Mouse (Mus musculus) liver, embryonic 13.5 days (tissue): ENCODE data around the gene N4bp2l1. TPM values are rescaled to one million over a fixed set of nuclear protein-coding genes. Genes with fewer than 3 reads are reported as not detected.

ENCODE experiments used
- ATAC-seq: fragments of 200-750 bp; cut with Nextera tagmentation; 2 replicates; pipeline ENCODE4 v1.8.0; 2017; ENCODE audit warnings: low read depth, mild to moderate bottlenecking, moderate number of reproducible peaks, moderate library complexity
- DNase-seq: peaks from one replicate; pipeline ENCODE4 v3.0.0; 2022
- H3K27ac ChIP-seq: fragments of 300-500 bp; sonication (generic); 2 replicates; pipeline ENCODE4 v1.5.1; 2015; ENCODE audit warnings: moderate library complexity, mild to moderate bottlenecking, inconsistent platforms
- H3K27me3 ChIP-seq: fragments of 300-500 bp; sonication (generic); 2 replicates; pipeline ENCODE4 v1.6.1; 2015; ENCODE audit warnings: mild to moderate bottlenecking, inconsistent platforms
- H3K36me3 ChIP-seq: fragments of 300-500 bp; sonication (generic); 2 replicates; pipeline ENCODE4 v1.6.1; 2015; ENCODE audit warnings: mild to moderate bottlenecking, inconsistent platforms
- H3K4me1 ChIP-seq: fragments of 300-500 bp; sonication (generic); replicated peaks from 2 replicates; pipeline ENCODE4 v1.6.1; 2015; ENCODE audit warnings: inconsistent platforms
- H3K4me2 ChIP-seq: fragments of 300-500 bp; sonication (generic); 2 replicates; pipeline ENCODE4 v1.6.1; 2015; ENCODE audit warnings: inconsistent platforms, mild to moderate bottlenecking, moderate library complexity
- H3K4me3 ChIP-seq: fragments of 300-500 bp; sonication (generic); replicated peaks from 2 replicates; pipeline ENCODE4 v1.5.1; 2015; ENCODE audit warnings: mild to moderate bottlenecking, inconsistent platforms
- H3K9ac ChIP-seq: fragments of 300-500 bp; sonication (generic); 2 replicates; pipeline ENCODE4 v1.6.1; 2015; ENCODE audit warnings: mild to moderate bottlenecking, inconsistent platforms
- H3K9me3 ChIP-seq: fragments of 300-500 bp; sonication (generic); replicated peaks from 2 replicates; pipeline ENCODE4 v1.6.1; 2016; ENCODE audit warnings: inconsistent platforms
- WGBS: fragments of 180-500 bp; shearing (Covaris S2); methylation state at CpG from one replicate; pipeline ENCODE4 v1.1.7; 2015; ENCODE audit not compliant: insufficient replicate concordance; 5-methylcytosine and 5-hydroxymethylcytosine counted together
- polyA plus RNA-seq: library from polyadenylated mRNA; unstranded; fragments of >200 nt; fragmentation: Nextera tagmentation; extraction: Ambion mirVana; gene quantifications from 2 replicates; pipeline ENCODE4 v1.2.1, GENCODE M21; 2015

Gene N4bp2l1
- polyA plus RNA-seq, 1 experiment from 2014 or later = 8.5 TPM

GRCm38 (mm10) chr5:150598202-150599119 is 1.5 kb upstream of the N4bp2l1 start:
- Histone ChIP-seq H3K4me1 (peaks cover 48% of the 10 kb centered on the region), H3K9ac (no peak overlapping the region), H3K4me2 (peak overlapping the region; percentile 41), H3K9me3 (no peaks in the 10 kb centered on the region), H3K27ac (peak overlapping the region; percentile 29; the same call in 1 of the 2 replicates), H3K27me3 (no peaks in the 10 kb centered on the region), H3K36me3 (no peaks in the 10 kb centered on the region), H3K4me3 (no peak overlapping the region)
- DNase-seq (no peak), ATAC-seq (peak; percentile 21; the same call in 1 of the 2 replicates)
- WGBS = 30% methylated on average over 21 of the region's 21 CpGs

- Histone ChIP-seq H3K27me3 (no peaks in the 10 kb centered on the region), H3K4me1 (peaks cover 64% of the 10 kb centered on the region), H3K9me3 (no peaks in the 10 kb centered on the region), H3K9ac (no peak overlapping the region), H3K36me3 (0 out of 2 replicates have a peak, but pooled peaks cover 5% of the 10 kb centered on the region), H3K27ac (no peak overlapping the region), H3K4me2 (peak overlapping the region; percentile 98; the same call in 1 of the 2 replicates), H3K4me3 (0 out of 2 replicates have a peak overlapping the region, but pooled peaks have one; percentile 89)
- no peak for DNase-seq
- 31% methylated on average over 11 of the region's 11 CpGs for WGBS
- no peak for ATAC-seq
Observed at GRCm38 (mm10) chr5:150595366-150596016, 1.5 kb downstream of the N4bp2l1 start.

- 0 out of 2 replicates have a peak, but pooled peaks cover 5% of the 10 kb centered on the region for H3K36me3 ChIP-seq
- peaks cover 64% of the 10 kb centered on the region for H3K4me1 ChIP-seq
- DNase-seq (no peak), ATAC-seq (no peak)
- H3K4me2 ChIP-seq = peak overlapping the region; percentile 98
- no peak overlapping the region for H3K27ac ChIP-seq
- peak overlapping the region; percentile 89 for H3K4me3 ChIP-seq
- no peaks in the 10 kb centered on the region for H3K27me3 ChIP-seq
- no peaks in the 10 kb centered on the region for H3K9me3 ChIP-seq
- 18% methylated on average over 13 of the region's 17 CpGs for WGBS
- peak overlapping the region; percentile 84 for H3K9ac ChIP-seq
Observed at GRCm38 (mm10) chr5:150594649-150595339, 2.2 kb downstream of the N4bp2l1 start.

GRCm38 (mm10) chr5:150593756-150594648 is 3.0 kb downstream of the N4bp2l1 start:
- DNase-seq = peak; percentile 40
- WGBS = under 1% methylated on average over 100 of the region's 102 CpGs
- H3K27ac ChIP-seq = peak overlapping the region; percentile 85
- peaks cover 64% of the 10 kb centered on the region for H3K4me1 ChIP-seq
- H3K27me3 ChIP-seq = no peaks in the 10 kb centered on the region
- H3K4me3 ChIP-seq = peak overlapping the region; percentile 89
- peak; percentile 68 for ATAC-seq
- no peaks in the 10 kb centered on the region for H3K9me3 ChIP-seq
- 0 out of 2 replicates have a peak, but pooled peaks cover 5% of the 10 kb centered on the region for H3K36me3 ChIP-seq
- H3K9ac ChIP-seq = peak overlapping the region; percentile 84
- peak overlapping the region; percentile 98 for H3K4me2 ChIP-seq

GRCm38 (mm10) chr5:150592904-150593755 is 3.9 kb downstream of the N4bp2l1 start:
- Histone ChIP-seq H3K4me2 (peak overlapping the region; percentile 98), H3K27me3 (no peaks in the 10 kb centered on the region), H3K27ac (peak overlapping the region; percentile 85), H3K9ac (peak overlapping the region; percentile 84), H3K36me3 (0 out of 2 replicates have a peak, but pooled peaks cover 5% of the 10 kb centered on the region), H3K4me1 (peaks cover 65% of the 10 kb centered on the region), H3K9me3 (no peaks in the 10 kb centered on the region), H3K4me3 (peak overlapping the region; percentile 89)
- ATAC-seq (peak; percentile 81), DNase-seq (peak; percentile 55)
- WGBS = 4% methylated on average over 40 of the region's 40 CpGs

GRCm38 (mm10) chr5:150592186-150592903 is 4.6 kb downstream of the N4bp2l1 start:
- Histone ChIP-seq H3K36me3 (0 out of 2 replicates have a peak, but pooled peaks cover 5% of the 10 kb centered on the region), H3K9ac (peak overlapping the region; percentile 84), H3K27me3 (no peaks in the 10 kb centered on the region), H3K9me3 (no peaks in the 10 kb centered on the region), H3K4me1 (peaks cover 62% of the 10 kb centered on the region), H3K4me3 (peak overlapping the region; percentile 89), H3K4me2 (peak overlapping the region; percentile 98), H3K27ac (peak overlapping the region; percentile 85)
- DNase-seq (no peak), ATAC-seq (no peak)
- 51% methylated on average over 13 of the region's 13 CpGs for WGBS

GRCm38 (mm10) chr5:150589945-150590344 is 7.0 kb downstream of the N4bp2l1 start:
- H3K36me3 ChIP-seq = 0 out of 2 replicates have a peak, but pooled peaks cover 5% of the 10 kb centered on the region
- no peak overlapping the region for H3K4me2 ChIP-seq
- no peaks in the 10 kb centered on the region for H3K27me3 ChIP-seq
- no peak overlapping the region for H3K9ac ChIP-seq
- 0 out of 2 replicates have a peak overlapping the region, but pooled peaks have one; percentile 18 for H3K27ac ChIP-seq
- ATAC-seq (no peak), DNase-seq (no peak)
- H3K4me1 ChIP-seq = peaks cover 62% of the 10 kb centered on the region
- no peak overlapping the region for H3K4me3 ChIP-seq
- H3K9me3 ChIP-seq = no peaks in the 10 kb centered on the region
- 69% methylated on average over 2 of the region's 2 CpGs for WGBS

GRCm38 (mm10) chr5:150584337-150584729 is 12.7 kb downstream of the N4bp2l1 start:
- peaks cover 66% of the 10 kb centered on the region for H3K4me1 ChIP-seq
- H3K9ac ChIP-seq = no peak overlapping the region
- H3K36me3 ChIP-seq = no peaks in the 10 kb centered on the region
- H3K9me3 ChIP-seq = no peaks in the 10 kb centered on the region
- no peak overlapping the region for H3K27ac ChIP-seq
- WGBS = 61% methylated on average over 6 of the region's 6 CpGs
- no peak overlapping the region for H3K4me3 ChIP-seq
- no peak for ATAC-seq
- no peak for DNase-seq
- H3K27me3 ChIP-seq = no peaks in the 10 kb centered on the region
- no peak overlapping the region for H3K4me2 ChIP-seq

GRCm38 (mm10) chr5:150583622-150584336 is 13.2 kb downstream of the N4bp2l1 start:
- Histone ChIP-seq H3K9me3 (no peaks in the 10 kb centered on the region), H3K4me2 (no peak overlapping the region), H3K27ac (peak overlapping the region; percentile 30; the same call in 1 of the 2 replicates), H3K36me3 (no peaks in the 10 kb centered on the region), H3K4me1 (peaks cover 67% of the 10 kb centered on the region), H3K9ac (no peak overlapping the region), H3K4me3 (no peak overlapping the region), H3K27me3 (no peaks in the 10 kb centered on the region)
- no peak for ATAC-seq
- no peak for DNase-seq
- 55% methylated on average over 5 of the region's 5 CpGs for WGBS
